Mouse (Mus musculus) frontal cortex, postnatal 10 days (tissue): ENCODE results near the gene Wdr44.
"Not testable (repeated sequence)": the region's sequence is repeated elsewhere in the genome, so short reads cannot be mapped to it uniquely, and the experiment has no call there.

Experiments used
- DNase-seq, 2 experiments: peaks; one replicate each; pipeline ENCODE4 v3.0.0; 2022; ENCODE audit warnings: low spot score in 2 of 2, mixed read lengths in 1 of 2

The Wdr44 gene

GRCm38 (mm10) chrX:23692722-23693442 is at the start of gene Wdr44:
TSS of gene Wdr44 (plus strand) at chrX:23693051.
- peak; percentile 91 for DNase-seq

- DNase-seq, result no peak
Measured at GRCm38 (mm10) chrX:23648371-23648770, 44.5 kb upstream of the Wdr44 start.

GRCm38 (mm10) chrX:23662216-23662615 is 30.6 kb upstream of the Wdr44 start:
- DNase-seq, result no peak

GRCm38 (mm10) chrX:23673193-23673592 is 19.7 kb upstream of the Wdr44 start:
- no peak for DNase-seq

GRCm38 (mm10) chrX:23675450-23675849 is 17.4 kb upstream of the Wdr44 start:
- DNase-seq, result no peak

GRCm38 (mm10) chrX:23676583-23676982 is 16.3 kb upstream of the Wdr44 start:
- no peak for DNase-seq

- DNase-seq, result no peak
Measured at GRCm38 (mm10) chrX:23677511-23677910, 15.3 kb upstream of the Wdr44 start.

GRCm38 (mm10) chrX:23692336-23692721 is 522 bp upstream of the Wdr44 start:
- DNase-seq, result peak in 1 of 2 experiments; percentile 3

- DNase-seq, result no peak
Measured at GRCm38 (mm10) chrX:23693443-23694400, 871 bp downstream of the Wdr44 start.

- DNase-seq, result no peak
Measured at GRCm38 (mm10) chrX:23694588-23694987, 1.7 kb downstream of the Wdr44 start.

- no peak for DNase-seq
Measured at GRCm38 (mm10) chrX:23695109-23695508, 2.3 kb downstream of the Wdr44 start.

GRCm38 (mm10) chrX:23697346-23697745 is 4.5 kb downstream of the Wdr44 start:
- no peak for DNase-seq

GRCm38 (mm10) chrX:23699023-23699422 is 6.2 kb downstream of the Wdr44 start:
- no peak for DNase-seq

GRCm38 (mm10) chrX:23717247-23717646 is 24.4 kb downstream of the Wdr44 start:
- DNase-seq, result no peak

- DNase-seq, result no peak
Measured at GRCm38 (mm10) chrX:23727463-23727862, 34.6 kb downstream of the Wdr44 start.

GRCm38 (mm10) chrX:23754671-23755070 is 61.8 kb downstream of the Wdr44 start:
- DNase-seq, result no peak

GRCm38 (mm10) chrX:23767849-23768248 is 75.0 kb downstream of the Wdr44 start:
- DNase-seq, result no peak

- no peak for DNase-seq
Measured at GRCm38 (mm10) chrX:23807125-23807524, 114.3 kb downstream of the Wdr44 start.

- DNase-seq, result no peak
Measured at GRCm38 (mm10) chrX:23810365-23810764, 117.5 kb downstream of the Wdr44 start.

- DNase-seq, result not testable (repeated sequence)
Measured at GRCm38 (mm10) chrX:23813287-23813686, 120.4 kb downstream of the Wdr44 start.

GRCm38 (mm10) chrX:23822885-23823284 is 130.0 kb downstream of the Wdr44 start:
- DNase-seq, result not testable (repeated sequence)

GRCm38 (mm10) chrX:23823398-23824023 is 130.7 kb downstream of the Wdr44 start:
- DNase-seq, result no peak
